Mouse (Mus musculus): ENCODE data around the gene Dop1b.

Dop1b gene

GRCm38 (mm10) chr16:93831627-93832395 lies 120.1 kb downstream of the Dop1b start, which contains the start of gene Morc3:
TSS of gene Morc3 (plus strand) at chr16:93832121.
- peak; percentile 100 for DNase-seq

- DNase-seq: peak; percentile 60
Observed at GRCm38 (mm10) chr16:93832451-93833276, 121.0 kb downstream of the Dop1b start.

GRCm38 (mm10) chr16:93833551-93833950 lies 121.8 kb downstream of the Dop1b start:
- DNase-seq: no peak

GRCm38 (mm10) chr16:93834076-93834475 lies 122.4 kb downstream of the Dop1b start:
- DNase-seq: no peak

GRCm38 (mm10) chr16:93839049-93839448 lies 127.3 kb downstream of the Dop1b start:
- DNase-seq: no peak

- DNase-seq: no peak
Observed at GRCm38 (mm10) chr16:93850527-93850926, 138.8 kb downstream of the Dop1b start.

GRCm38 (mm10) chr16:93859967-93860366 lies 148.3 kb downstream of the Dop1b start:
- no peak for DNase-seq
